Mouse (Mus musculus): ENCODE measurements around the gene Klri2. TPM values are rescaled to one million over a fixed set of nuclear protein-coding genes. Genes with fewer than 3 reads are reported as not detected.
"Not testable (repeated sequence)": the region's sequence is repeated elsewhere in the genome, so short reads cannot be mapped to it uniquely, and the experiment has no call there.

Gene Klri2
- polyA plus RNA-seq (2015; fragmentation: Nextera tagmentation; extraction: Ambion mirVana), result not detected in 2 replicates

DNA sequence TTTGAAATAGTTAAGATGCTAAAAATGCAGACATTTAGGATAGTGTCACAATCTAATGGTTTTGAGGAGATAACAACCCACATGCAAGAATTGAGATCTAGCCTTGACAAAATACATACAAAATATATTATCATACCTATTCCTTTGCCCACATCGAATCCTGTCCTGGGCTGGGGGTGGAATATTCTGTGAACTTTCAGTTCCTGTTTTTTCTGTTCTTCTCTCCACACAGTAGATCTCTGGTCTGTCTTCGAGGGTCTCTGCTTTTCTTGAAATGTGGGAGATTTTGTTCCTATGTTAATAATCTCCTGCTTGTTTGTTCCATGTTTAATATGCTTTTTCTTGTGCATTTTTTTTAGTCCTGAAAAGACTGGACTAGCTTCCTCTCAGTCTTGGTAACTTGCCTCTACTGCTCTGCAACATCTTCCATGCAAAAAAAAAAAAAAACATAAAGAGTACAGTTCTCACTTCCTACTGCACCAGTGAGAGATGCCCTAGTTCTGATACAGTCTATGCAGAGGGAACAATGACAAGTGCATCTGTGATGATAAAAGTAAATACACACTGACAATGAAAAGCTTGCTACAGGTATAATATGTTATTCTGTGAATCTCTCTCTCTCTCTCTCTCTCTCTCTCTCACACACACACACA, at the start of gene Klri2:
Gene Klri2, minus strand, starts transcription at position 416 of the 653 bp plus-strand sequence.
- no peak within 1 kb of the TSS for H3K27ac ChIP-seq (ENCODE audit: low read length)
- WGBS, result 72% methylated on average over 2 of the region's 2 CpGs
- no peaks in the 10 kb centered on the region for H3K27me3 ChIP-seq (ENCODE audit: control insufficient read depth, insufficient read depth, low read depth, low read length)
- H3K9ac ChIP-seq (ENCODE audit: low read depth, low read length), result no peak within 1 kb of the TSS
- H3K9me3 ChIP-seq (replicated peaks; ENCODE audit: control insufficient read depth, low read length, poor library complexity, severe bottlenecking), result no peaks in the 10 kb centered on the region; the same call in 1 of the 2 replicates
- no peak for ATAC-seq
- H3K4me2 ChIP-seq (ENCODE audit: low read length), result no peak within 1 kb of the TSS
- no peaks in the 10 kb centered on the region for H3K4me1 ChIP-seq (ENCODE audit: control insufficient read depth, insufficient read depth, low read length)
- no peaks in the 10 kb centered on the region for H3K36me3 ChIP-seq (ENCODE audit: control insufficient read depth, insufficient read depth, low read length)
- H3K4me3 ChIP-seq (ENCODE audit: low read depth, low read length), result no peak within 1 kb of the TSS

DNA sequence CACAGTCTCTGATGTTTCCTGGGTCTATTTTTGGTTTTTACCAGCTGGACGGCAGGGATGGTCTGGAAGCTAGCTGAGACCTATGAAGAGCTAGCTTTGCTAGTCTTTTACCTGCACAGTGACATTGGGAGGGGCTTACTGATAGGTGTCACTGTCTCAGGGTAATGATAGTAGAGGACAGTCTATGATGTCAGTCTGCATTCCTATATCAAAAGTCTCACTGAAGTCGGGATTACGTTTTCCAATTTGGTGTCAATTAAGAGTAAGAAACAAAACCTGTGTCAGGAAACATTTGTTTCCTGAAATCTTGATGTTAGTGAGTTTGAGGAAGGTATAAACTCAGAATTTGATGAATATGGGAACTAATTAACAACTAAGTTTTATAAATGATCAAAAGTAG, 43.9 kb upstream of the Klri2 start, which contains the start of gene Gm156:
Gene Gm156, minus strand, starts transcription at position 101 of the 400 bp plus-strand sequence.
- H3K4me3 ChIP-seq (ENCODE audit: low read depth, low read length); H3K4me2 ChIP-seq (ENCODE audit: low read length); H3K27me3 ChIP-seq (ENCODE audit: control insufficient read depth, insufficient read depth, low read depth, low read length); H3K27ac ChIP-seq (ENCODE audit: low read length); H3K9ac ChIP-seq (ENCODE audit: low read depth, low read length); H3K4me1 ChIP-seq (ENCODE audit: control insufficient read depth, insufficient read depth, low read length); H3K36me3 ChIP-seq (ENCODE audit: control insufficient read depth, insufficient read depth, low read length); H3K9me3 ChIP-seq (replicated peaks; ENCODE audit: control insufficient read depth, low read length, poor library complexity, severe bottlenecking); ATAC-seq: not testable (repeated sequence)
- 92% methylated on average over 3 of the region's 3 CpGs for WGBS

DNA sequence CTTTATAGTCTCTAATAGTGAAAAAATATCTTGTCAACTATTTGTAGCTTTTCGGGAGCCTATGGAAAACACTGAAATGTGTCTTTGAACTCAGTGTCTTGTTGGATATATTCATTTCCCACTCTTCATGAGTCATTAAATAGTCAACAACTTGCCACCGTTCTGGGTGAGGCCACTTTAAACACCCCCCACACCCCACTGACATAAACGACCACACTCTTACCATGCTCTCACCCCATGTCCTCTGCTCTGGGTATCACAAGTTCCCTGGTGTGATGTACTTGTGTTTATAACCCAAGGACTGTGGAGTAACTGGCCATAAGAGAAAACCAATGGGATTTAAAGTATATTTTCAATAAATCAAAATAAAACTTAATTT, 7.4 kb upstream of the Klri2 start:
- Histone ChIP-seq H3K27ac (ENCODE audit: low read length) (no peak overlapping the region), H3K4me2 (ENCODE audit: low read length) (no peak overlapping the region), H3K36me3 (ENCODE audit: control insufficient read depth, insufficient read depth, low read length) (no peaks in the 10 kb centered on the region), H3K9ac (ENCODE audit: low read depth, low read length) (no peak overlapping the region), H3K4me1 (ENCODE audit: control insufficient read depth, insufficient read depth, low read length) (no peaks in the 10 kb centered on the region), H3K4me3 (ENCODE audit: low read depth, low read length) (no peak overlapping the region), H3K9me3 (replicated peaks; ENCODE audit: control insufficient read depth, low read length, poor library complexity, severe bottlenecking) (no peaks in the 10 kb centered on the region; the same call in 1 of the 2 replicates), H3K27me3 (ENCODE audit: control insufficient read depth, insufficient read depth, low read depth, low read length) (no peaks in the 10 kb centered on the region)
- 86% methylated on average over 3 of the region's 3 CpGs for WGBS
- ATAC-seq, result no peak

DNA sequence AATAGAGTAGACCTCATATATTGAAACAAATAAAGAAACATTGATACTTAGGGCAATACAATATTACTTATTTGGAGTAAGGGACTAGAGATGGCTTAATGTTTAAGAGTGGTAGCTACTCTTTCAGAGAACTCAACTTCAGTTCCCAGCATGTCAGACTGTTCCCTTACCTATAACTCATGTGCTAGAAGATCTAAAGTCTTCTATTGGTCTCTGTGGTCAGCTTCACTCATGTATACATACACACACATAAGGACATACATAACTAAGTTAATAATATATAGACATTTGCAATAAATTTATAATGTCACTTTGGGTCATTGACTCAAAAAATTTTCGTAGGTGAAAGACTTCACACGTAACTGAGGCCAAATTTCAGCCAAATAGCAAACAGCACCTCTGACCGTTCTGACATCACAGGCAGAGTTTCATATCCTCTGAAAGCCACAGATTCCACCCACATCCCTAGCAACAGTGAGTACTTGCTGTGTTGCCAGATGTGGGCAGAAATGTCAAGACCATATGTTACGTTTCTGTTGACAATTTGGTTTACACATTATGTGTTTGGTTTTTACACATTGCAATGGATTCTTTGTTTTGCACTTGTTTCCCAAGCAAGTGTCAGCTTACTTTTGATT, 6.9 kb upstream of the Klri2 start:
- ATAC-seq, result no peak
- no peak overlapping the region for H3K4me3 ChIP-seq (ENCODE audit: low read depth, low read length)
- whole genome bisulfite sequencing, result 81% methylated on average over 4 of the region's 4 CpGs

DNA sequence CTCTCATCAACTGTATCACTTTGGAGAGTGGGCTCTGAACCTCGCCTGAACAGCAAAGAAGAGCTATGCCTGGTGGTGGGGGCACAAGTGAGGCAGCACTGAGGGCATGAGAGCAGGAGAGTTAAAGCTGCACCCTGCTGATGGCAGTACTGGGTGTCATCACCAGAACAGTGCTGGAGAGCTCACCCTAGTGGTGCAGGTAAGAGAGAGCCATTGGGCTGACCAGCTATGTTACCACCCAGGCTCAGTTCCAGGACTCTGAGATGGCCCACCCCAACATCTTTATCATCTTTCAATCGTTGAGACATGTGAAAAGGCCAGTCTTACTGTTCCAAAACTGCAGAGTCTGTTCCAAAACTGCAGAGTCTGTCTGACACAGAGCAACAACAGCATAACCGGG, 5.9 kb upstream of the Klri2 start:
- Histone ChIP-seq H3K36me3 (ENCODE audit: control insufficient read depth, insufficient read depth, low read length) (no peaks in the 10 kb centered on the region), H3K27me3 (ENCODE audit: control insufficient read depth, insufficient read depth, low read depth, low read length) (no peaks in the 10 kb centered on the region), H3K27ac (ENCODE audit: low read length) (no peak overlapping the region), H3K4me2 (ENCODE audit: low read length) (no peak overlapping the region), H3K4me3 (ENCODE audit: low read depth, low read length) (no peak overlapping the region), H3K9me3 (replicated peaks; ENCODE audit: control insufficient read depth, low read length, poor library complexity, severe bottlenecking) (no peaks in the 10 kb centered on the region; the same call in 1 of the 2 replicates), H3K4me1 (ENCODE audit: control insufficient read depth, insufficient read depth, low read length) (no peaks in the 10 kb centered on the region), H3K9ac (ENCODE audit: low read depth, low read length) (no peak overlapping the region)
- WGBS, result 68% methylated on average over 3 of the region's 3 CpGs
- ATAC-seq, result no peak

More for the DNA sequence above, 6.9 kb upstream of the Klri2 start:
- Histone ChIP-seq H3K4me2 (ENCODE audit: low read length) (no peak overlapping the region), H3K9me3 (replicated peaks; ENCODE audit: control insufficient read depth, low read length, poor library complexity, severe bottlenecking) (no peaks in the 10 kb centered on the region; the same call in 1 of the 2 replicates), H3K27me3 (ENCODE audit: control insufficient read depth, insufficient read depth, low read depth, low read length) (no peaks in the 10 kb centered on the region), H3K9ac (ENCODE audit: low read depth, low read length) (no peak overlapping the region), H3K27ac (ENCODE audit: low read length) (no peak overlapping the region), H3K4me1 (ENCODE audit: control insufficient read depth, insufficient read depth, low read length) (no peaks in the 10 kb centered on the region), H3K36me3 (ENCODE audit: control insufficient read depth, insufficient read depth, low read length) (no peaks in the 10 kb centered on the region)

DNA sequence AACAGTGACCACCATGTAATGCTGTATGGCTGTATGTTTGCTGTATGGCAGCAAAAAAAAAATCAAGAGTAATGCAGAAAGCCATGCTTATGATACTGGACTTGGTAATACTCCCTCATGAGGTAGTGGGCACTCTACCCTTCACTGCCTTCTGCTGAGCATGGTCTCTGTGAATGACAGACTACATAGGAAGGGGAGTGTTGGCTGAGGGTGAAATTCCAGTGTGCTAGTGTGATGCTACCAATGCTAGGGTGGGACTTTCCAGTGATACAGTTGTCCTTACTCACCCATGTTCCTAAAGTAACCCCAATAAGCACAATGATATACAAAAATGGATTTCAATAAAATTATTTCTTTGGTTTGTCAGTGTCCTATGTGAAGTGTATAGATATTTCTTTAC, 3.9 kb downstream of the Klri2 start:
- H3K9ac ChIP-seq (ENCODE audit: low read depth, low read length), result no peak overlapping the region

DNA sequence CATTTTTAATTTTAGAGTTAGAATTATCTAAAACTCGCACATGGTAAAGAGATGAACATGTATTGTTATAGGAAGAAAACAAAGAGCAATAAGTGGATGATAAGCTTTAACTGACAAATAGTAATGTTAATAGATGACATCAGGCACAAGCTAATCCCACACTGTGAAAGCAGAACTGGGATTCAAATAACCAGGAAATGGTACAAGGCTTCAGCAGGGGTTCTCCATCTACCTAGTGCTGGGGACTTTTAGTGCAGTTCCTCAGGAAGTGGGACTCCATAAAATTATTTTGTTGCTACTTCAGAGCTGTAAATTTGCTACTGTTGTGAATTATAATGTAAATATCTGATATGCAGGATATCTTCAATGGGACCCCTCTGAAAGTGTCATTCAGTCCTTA, 13.0 kb downstream of the Klri2 start:
- WGBS, result 83% methylated on average over 1 of the region's 1 CpGs
- H3K9ac ChIP-seq (ENCODE audit: low read depth, low read length), result no peak overlapping the region
- H3K4me1 ChIP-seq (ENCODE audit: control insufficient read depth, insufficient read depth, low read length), result no peaks in the 10 kb centered on the region
- ATAC-seq, result no peak
- no peak overlapping the region for H3K4me2 ChIP-seq (ENCODE audit: low read length)
- no peaks in the 10 kb centered on the region for H3K9me3 ChIP-seq (replicated peaks; ENCODE audit: control insufficient read depth, low read length, poor library complexity, severe bottlenecking)
- H3K36me3 ChIP-seq (ENCODE audit: control insufficient read depth, insufficient read depth, low read length), result no peaks in the 10 kb centered on the region
- H3K27ac ChIP-seq (ENCODE audit: low read length), result no peak overlapping the region
- H3K4me3 ChIP-seq (ENCODE audit: low read depth, low read length), result no peak overlapping the region
- H3K27me3 ChIP-seq (ENCODE audit: control insufficient read depth, insufficient read depth, low read depth, low read length), result no peaks in the 10 kb centered on the region

More for the DNA sequence above, 3.9 kb downstream of the Klri2 start:
- Histone ChIP-seq H3K36me3 (ENCODE audit: control insufficient read depth, insufficient read depth, low read length) (no peaks in the 10 kb centered on the region), H3K27me3 (ENCODE audit: control insufficient read depth, insufficient read depth, low read depth, low read length) (no peaks in the 10 kb centered on the region), H3K9me3 (replicated peaks; ENCODE audit: control insufficient read depth, low read length, poor library complexity, severe bottlenecking) (no peaks in the 10 kb centered on the region), H3K4me3 (ENCODE audit: low read depth, low read length) (no peak overlapping the region), H3K4me1 (ENCODE audit: control insufficient read depth, insufficient read depth, low read length) (no peaks in the 10 kb centered on the region), H3K27ac (ENCODE audit: low read length) (no peak overlapping the region), H3K4me2 (ENCODE audit: low read length) (no peak overlapping the region)
- ATAC-seq, result no peak

DNA sequence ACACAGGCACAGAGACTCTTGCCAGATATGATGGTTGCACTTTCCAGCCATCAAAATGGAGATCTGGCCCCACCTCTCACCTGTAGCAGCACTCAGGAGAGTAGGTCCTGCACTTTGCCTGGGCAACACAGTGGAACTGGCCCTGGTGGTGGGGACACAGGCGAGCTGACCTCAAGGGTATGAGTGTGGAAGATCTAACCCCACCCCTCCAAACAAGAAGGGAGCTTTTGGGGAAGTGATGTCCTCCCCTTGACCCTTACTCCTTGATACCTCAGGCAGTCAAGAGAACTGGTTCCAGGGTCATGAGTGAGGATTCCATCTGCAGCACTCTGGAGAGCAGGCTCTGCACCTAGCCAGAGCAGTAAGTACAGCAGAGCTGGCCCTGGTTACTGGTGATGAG, 18.9 kb downstream of the Klri2 start:
- no peak overlapping the region for H3K4me2 ChIP-seq (ENCODE audit: low read length)
- no peak for ATAC-seq
- H3K4me3 ChIP-seq (ENCODE audit: low read depth, low read length), result no peak overlapping the region
- no peak overlapping the region for H3K27ac ChIP-seq (ENCODE audit: low read length)
- H3K9me3 ChIP-seq (replicated peaks; ENCODE audit: control insufficient read depth, low read length, poor library complexity, severe bottlenecking), result no peaks in the 10 kb centered on the region
- H3K9ac ChIP-seq (ENCODE audit: low read depth, low read length), result no peak overlapping the region
- H3K4me1 ChIP-seq (ENCODE audit: control insufficient read depth, insufficient read depth, low read length), result no peaks in the 10 kb centered on the region
- no peaks in the 10 kb centered on the region for H3K27me3 ChIP-seq (ENCODE audit: control insufficient read depth, insufficient read depth, low read depth, low read length)
- H3K36me3 ChIP-seq (ENCODE audit: control insufficient read depth, insufficient read depth, low read length), result no peaks in the 10 kb centered on the region
- 60% methylated on average over 1 of the region's 1 CpGs for WGBS

DNA sequence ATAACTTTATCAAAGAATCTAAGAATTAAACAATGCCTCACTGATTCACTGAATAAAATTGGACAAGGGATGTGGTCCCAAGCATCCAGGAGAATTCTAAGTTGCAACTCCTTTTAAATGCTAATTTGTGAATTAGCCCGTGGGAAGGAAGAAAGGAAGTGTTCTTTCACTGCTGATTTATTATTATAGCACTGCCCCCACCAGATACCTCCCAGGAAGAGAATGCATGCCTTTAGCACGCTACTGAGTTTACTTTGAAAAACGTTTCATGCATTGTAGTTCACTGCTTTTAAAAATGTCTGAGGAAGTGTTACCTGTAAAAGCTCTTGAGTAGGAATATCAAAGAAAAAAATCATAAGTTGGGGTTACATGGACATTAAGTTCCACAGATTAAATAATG, 19.8 kb downstream of the Klri2 start:
- ATAC-seq, result no peak
- 15% methylated on average over 3 of the region's 3 CpGs for WGBS
- Histone ChIP-seq H3K36me3 (ENCODE audit: control insufficient read depth, insufficient read depth, low read length) (no peaks in the 10 kb centered on the region), H3K4me2 (ENCODE audit: low read length) (no peak overlapping the region), H3K9me3 (replicated peaks; ENCODE audit: control insufficient read depth, low read length, poor library complexity, severe bottlenecking) (no peaks in the 10 kb centered on the region), H3K4me3 (ENCODE audit: low read depth, low read length) (no peak overlapping the region), H3K27ac (ENCODE audit: low read length) (no peak overlapping the region), H3K4me1 (ENCODE audit: control insufficient read depth, insufficient read depth, low read length) (no peaks in the 10 kb centered on the region), H3K27me3 (ENCODE audit: control insufficient read depth, insufficient read depth, low read depth, low read length) (no peaks in the 10 kb centered on the region), H3K9ac (ENCODE audit: low read depth, low read length) (no peak overlapping the region)
